Mouse (Mus musculus) stomach, embryonic 14.5 days (tissue): ENCODE measurements at regions not wholly inside any gene's neighbourhood (a gene's known extent, or its start where the extent isn't known, plus 50 kb on each side); places are given as distances from the start of the nearest gene placed in this dataset.

Experiments used
- ATAC-seq: fragments of 200-750 bp; cut with Nextera tagmentation; 2 replicates; pipeline ENCODE4 v1.8.0; 2017; ENCODE audit warnings: low read depth, moderate TSS enrichment; ENCODE audit not compliant: insufficient number of reproducible peaks, insufficient read depth, low FRiP score
- H3K27ac ChIP-seq: fragments of 300-500 bp; sonication (generic); 2 replicates; pipeline ENCODE4 v1.5.1; 2014; ENCODE audit warnings: mild to moderate bottlenecking, low read length, moderate library complexity, mixed read lengths
- H3K27me3 ChIP-seq: fragments of 300-500 bp; sonication (generic); 2 replicates; pipeline ENCODE4 v1.6.1; 2014; ENCODE audit warnings: low read length, control low read depth, mixed read lengths; ENCODE audit not compliant: control insufficient read depth, insufficient read depth
- H3K36me3 ChIP-seq: fragments of 300-500 bp; sonication (generic); 2 replicates; pipeline ENCODE4 v1.6.1; 2014; ENCODE audit warnings: mild to moderate bottlenecking, control low read depth, low read length, moderate library complexity, mixed read lengths; ENCODE audit not compliant: control insufficient read depth, insufficient read depth
- H3K4me1 ChIP-seq: fragments of 300-500 bp; sonication (generic); 2 replicates; pipeline ENCODE4 v1.6.1; 2014; ENCODE audit warnings: low read length, control low read depth, mixed read lengths; ENCODE audit not compliant: control insufficient read depth, insufficient read depth
- H3K4me2 ChIP-seq: fragments of 300-500 bp; sonication (generic); replicated peaks from 2 replicates; pipeline ENCODE4 v1.6.1; 2014; ENCODE audit warnings: low read depth, low read length, control low read depth
- H3K4me3 ChIP-seq: fragments of 300-500 bp; sonication (generic); 2 replicates; pipeline ENCODE4 v1.5.1; 2014; ENCODE audit warnings: low read depth, low read length, control low read depth
- H3K9ac ChIP-seq: fragments of 300-500 bp; sonication (generic); replicated peaks from 2 replicates; pipeline ENCODE4 v1.6.1; 2014; ENCODE audit warnings: low read depth, mild to moderate bottlenecking, control low read depth, low read length, moderate library complexity, mixed read lengths
- H3K9me3 ChIP-seq: fragments of 300-500 bp; sonication (generic); 2 replicates; pipeline ENCODE4 v1.6.1; 2016; ENCODE audit warnings: low read depth, low read length, control low read depth; ENCODE audit not compliant: control insufficient read depth
- WGBS: fragments of 180-500 bp; shearing (Covaris S2); extraction: QIAGEN DNeasy Blood & Tissue Kit; methylation state at CpG from one replicate; pipeline ENCODE4 v1.1.7; 2014; 5-methylcytosine and 5-hydroxymethylcytosine counted together

DNA sequence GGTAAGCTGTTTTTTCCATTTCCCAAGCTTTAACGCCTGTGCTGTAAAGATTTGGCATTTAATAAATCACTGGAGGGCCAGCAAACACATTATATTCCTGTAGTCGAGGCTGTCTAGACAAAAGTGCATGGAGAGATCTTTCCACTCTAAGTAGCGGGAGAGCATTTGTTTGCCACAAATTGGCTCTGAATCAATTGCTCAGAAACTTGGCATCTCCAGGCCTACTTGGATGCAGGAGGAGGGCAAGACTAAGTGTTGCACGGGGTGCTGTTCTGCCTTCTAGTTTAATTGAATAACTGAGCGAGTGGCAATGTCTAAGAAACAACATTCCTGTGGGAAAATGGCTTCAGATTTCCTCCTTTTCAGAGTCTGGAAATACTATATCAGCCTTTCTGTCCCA lies 438.7 kb downstream of the Hace1 start:
- no peaks in the 10 kb centered on the region for H3K4me1 ChIP-seq
- ATAC-seq = no peak
- no peak overlapping the region for H3K9ac ChIP-seq
- H3K9me3 ChIP-seq = no peaks in the 10 kb centered on the region
- no peak overlapping the region for H3K27ac ChIP-seq
- H3K27me3 ChIP-seq = no peaks in the 10 kb centered on the region
- no peak overlapping the region for H3K4me2 ChIP-seq
- no peak overlapping the region for H3K4me3 ChIP-seq
- H3K36me3 ChIP-seq = no peaks in the 10 kb centered on the region
- WGBS = 47% methylated on average over 5 of the region's 5 CpGs

DNA sequence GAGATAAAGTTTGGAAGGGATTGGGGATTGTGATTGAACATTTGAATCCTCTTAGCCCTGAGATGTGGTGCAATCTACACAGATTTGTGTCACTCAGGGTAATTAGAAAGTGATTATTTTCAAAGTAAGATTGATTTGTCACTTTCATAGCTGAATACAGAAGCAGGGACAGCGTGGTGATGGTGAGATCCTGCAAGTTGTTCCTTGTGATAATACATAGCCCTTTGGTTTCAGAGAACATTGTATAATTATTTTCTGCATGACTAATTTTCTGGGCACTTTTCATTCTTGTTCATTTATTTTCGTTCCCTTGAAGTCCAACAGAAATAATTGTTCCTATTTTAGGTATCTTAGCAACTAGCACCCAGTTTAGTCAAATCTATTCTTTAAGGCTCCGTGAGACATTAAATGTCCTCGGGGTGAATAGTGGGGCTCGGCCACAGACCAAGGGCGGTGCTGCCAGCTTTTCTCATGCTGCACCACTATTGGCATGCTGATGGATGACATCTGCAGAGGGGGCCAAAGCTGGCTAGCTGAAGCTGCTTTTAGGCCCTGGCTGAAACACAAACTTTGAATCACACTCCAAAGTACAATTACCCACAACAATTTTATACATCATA lies 468.0 kb downstream of the Hace1 start:
- H3K4me1 ChIP-seq = no peaks in the 10 kb centered on the region
- no peak overlapping the region for H3K9ac ChIP-seq
- no peaks in the 10 kb centered on the region for H3K36me3 ChIP-seq
- H3K4me2 ChIP-seq = no peak overlapping the region
- H3K4me3 ChIP-seq = no peak overlapping the region
- H3K27ac ChIP-seq = no peak overlapping the region
- H3K27me3 ChIP-seq = no peaks in the 10 kb centered on the region
- no peak for ATAC-seq
- no peaks in the 10 kb centered on the region for H3K9me3 ChIP-seq
- WGBS = 53% methylated on average over 6 of the region's 6 CpGs

DNA sequence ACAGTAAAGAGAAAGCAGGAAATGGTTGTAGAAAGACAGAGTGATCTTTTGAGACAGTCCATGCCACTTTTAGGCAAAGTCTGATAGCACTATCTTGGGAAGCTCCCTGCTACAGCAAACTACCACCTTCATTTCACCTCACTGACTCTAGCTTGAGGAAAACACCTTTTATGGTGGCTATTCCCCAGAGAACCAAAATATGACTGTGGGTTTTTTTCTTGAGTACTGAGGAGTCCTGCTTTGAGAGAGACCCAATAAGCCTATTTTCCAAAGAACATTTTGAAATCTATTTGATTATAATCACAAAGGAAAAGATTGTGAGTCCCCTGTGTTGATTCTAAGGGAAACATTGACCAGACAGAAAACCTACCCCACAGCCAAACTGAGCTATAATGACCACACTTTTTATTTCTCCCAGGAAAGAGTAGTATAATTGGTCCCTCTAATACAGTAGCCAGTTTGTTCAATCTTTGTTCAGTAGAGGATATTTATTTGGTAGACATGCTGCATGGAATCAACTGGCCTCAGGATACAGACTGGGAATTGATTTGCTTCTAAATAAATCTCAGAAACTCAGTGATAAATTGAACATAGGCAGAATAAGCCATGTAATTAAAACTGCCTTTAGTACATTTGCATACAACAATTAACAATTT lies 468.6 kb downstream of the Hace1 start:
- no peaks in the 10 kb centered on the region for H3K4me1 ChIP-seq
- no peaks in the 10 kb centered on the region for H3K36me3 ChIP-seq
- no peaks in the 10 kb centered on the region for H3K27me3 ChIP-seq
- H3K27ac ChIP-seq = no peak overlapping the region
- no peak overlapping the region for H3K4me2 ChIP-seq
- no peak for ATAC-seq
- H3K4me3 ChIP-seq = no peak overlapping the region
- H3K9me3 ChIP-seq = no peaks in the 10 kb centered on the region
- no peak overlapping the region for H3K9ac ChIP-seq

GRCm38 (mm10) chr10:46046890-46047414 lies 469.3 kb downstream of the Hace1 start:
- Histone ChIP-seq H3K9me3 (no peaks in the 10 kb centered on the region), H3K4me1 (no peaks in the 10 kb centered on the region), H3K4me2 (no peak overlapping the region), H3K9ac (no peak overlapping the region), H3K36me3 (no peaks in the 10 kb centered on the region), H3K27ac (no peak overlapping the region), H3K27me3 (no peaks in the 10 kb centered on the region), H3K4me3 (no peak overlapping the region)
- 59% methylated on average over 8 of the region's 8 CpGs for WGBS
- no peak for ATAC-seq

DNA sequence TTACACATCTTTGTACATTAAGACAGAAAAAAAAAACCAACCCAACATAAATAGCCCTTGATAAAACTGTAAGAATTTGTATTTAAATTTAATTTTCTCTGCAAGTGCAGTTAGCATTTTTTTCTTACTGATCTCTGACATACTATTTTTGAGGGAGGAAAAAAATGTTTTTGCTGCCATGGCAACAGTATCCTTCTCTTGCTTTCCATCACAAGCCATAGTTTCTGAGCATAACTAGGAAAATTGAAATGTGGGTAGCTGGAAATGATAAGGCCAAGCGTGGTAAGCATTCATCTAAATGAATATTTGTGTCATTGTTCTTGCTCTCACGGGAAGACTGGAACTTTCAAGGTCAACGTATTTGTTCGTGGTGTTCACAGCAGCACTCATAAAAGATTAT lies 470.0 kb downstream of the Hace1 start:
- no peak overlapping the region for H3K9ac ChIP-seq
- H3K4me3 ChIP-seq = no peak overlapping the region
- no peak overlapping the region for H3K27ac ChIP-seq
- H3K4me2 ChIP-seq = no peak overlapping the region
- H3K27me3 ChIP-seq = no peaks in the 10 kb centered on the region
- WGBS = 77% methylated on average over 4 of the region's 4 CpGs
- H3K9me3 ChIP-seq = no peaks in the 10 kb centered on the region
- no peak for ATAC-seq
- no peaks in the 10 kb centered on the region for H3K4me1 ChIP-seq
- no peaks in the 10 kb centered on the region for H3K36me3 ChIP-seq

DNA sequence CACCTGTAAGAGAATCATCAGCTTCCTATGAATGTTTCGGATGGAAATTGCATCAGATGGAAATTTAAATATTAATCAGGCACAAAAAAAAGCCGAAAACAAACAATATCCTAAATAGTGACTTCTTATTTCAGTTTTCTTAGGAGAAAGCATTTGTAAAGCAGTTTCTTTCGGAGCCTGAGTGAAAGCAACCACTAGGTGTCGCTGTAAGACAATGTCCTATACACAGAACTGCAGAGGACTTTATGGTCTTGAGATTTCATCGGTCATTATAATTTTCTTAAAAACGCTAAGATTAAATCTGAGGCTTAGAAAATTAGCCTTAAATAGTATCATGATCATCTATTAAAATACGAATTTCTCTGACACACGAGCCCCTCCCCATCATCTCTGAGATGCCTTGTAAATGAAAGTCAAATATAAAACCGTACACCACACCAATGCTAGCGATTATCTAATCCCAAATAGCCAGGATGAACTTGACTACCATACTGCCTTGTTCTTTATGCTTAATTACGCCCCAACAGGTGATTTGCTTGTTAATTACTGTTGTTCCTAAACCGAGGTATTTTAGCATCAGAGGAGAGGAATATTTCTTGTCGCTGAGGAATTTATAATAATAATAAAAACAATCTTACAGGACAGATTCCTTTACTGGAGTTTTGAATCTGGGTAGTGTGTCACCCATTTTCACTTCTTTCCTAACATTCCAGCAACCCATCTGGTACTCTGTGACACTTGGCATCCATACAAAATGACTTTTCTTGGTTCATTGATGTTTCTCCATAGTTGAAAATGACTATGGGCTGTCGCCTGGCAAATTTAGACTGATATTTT lies 480.0 kb downstream of the Hace1 start:
- Histone ChIP-seq H3K9me3 (no peaks in the 10 kb centered on the region), H3K9ac (no peak overlapping the region)

GRCm38 (mm10) chr10:46058199-46058472 lies 480.5 kb downstream of the Hace1 start:
- H3K4me2 ChIP-seq = no peak overlapping the region
- no peak for ATAC-seq
- H3K9ac ChIP-seq = no peak overlapping the region
- H3K27ac ChIP-seq = no peak overlapping the region
- WGBS = 83% methylated on average over 5 of the region's 5 CpGs
- no peaks in the 10 kb centered on the region for H3K9me3 ChIP-seq
- H3K4me3 ChIP-seq = no peak overlapping the region
- H3K4me1 ChIP-seq = no peaks in the 10 kb centered on the region
- H3K36me3 ChIP-seq = no peaks in the 10 kb centered on the region
- no peaks in the 10 kb centered on the region for H3K27me3 ChIP-seq

More for the DNA sequence above, 480.0 kb downstream of the Hace1 start:
- whole genome bisulfite sequencing = 32% methylated on average over 14 of the region's 14 CpGs
- no peak for ATAC-seq
- H3K27me3 ChIP-seq = no peaks in the 10 kb centered on the region
- no peak overlapping the region for H3K27ac ChIP-seq
- H3K4me1 ChIP-seq = no peaks in the 10 kb centered on the region
- H3K36me3 ChIP-seq = no peaks in the 10 kb centered on the region
- H3K4me2 ChIP-seq = no peak overlapping the region
- H3K4me3 ChIP-seq = no peak overlapping the region

GRCm38 (mm10) chr10:46059285-46059684 lies 481.7 kb downstream of the Hace1 start:
- Histone ChIP-seq H3K27ac (no peak overlapping the region), H3K9ac (no peak overlapping the region), H3K4me1 (no peaks in the 10 kb centered on the region), H3K36me3 (no peaks in the 10 kb centered on the region), H3K4me3 (no peak overlapping the region), H3K4me2 (no peak overlapping the region), H3K9me3 (no peaks in the 10 kb centered on the region), H3K27me3 (no peaks in the 10 kb centered on the region)
- 89% methylated on average over 3 of the region's 3 CpGs for WGBS
- no peak for ATAC-seq
